Mouse (Mus musculus) ovary, adult 18-20 months (tissue): ENCODE results near the gene 4833439L19Rik.
"Not testable (repeated sequence)": the region's sequence is repeated elsewhere in the genome, so short reads cannot be mapped to it uniquely, and the experiment has no call there.

Experiments
- DNase-seq: peaks from one replicate; pipeline ENCODE4 v3.0.0; 2022; ENCODE audit warnings: low spot score, mixed read lengths

Gene 4833439L19Rik

DNA sequence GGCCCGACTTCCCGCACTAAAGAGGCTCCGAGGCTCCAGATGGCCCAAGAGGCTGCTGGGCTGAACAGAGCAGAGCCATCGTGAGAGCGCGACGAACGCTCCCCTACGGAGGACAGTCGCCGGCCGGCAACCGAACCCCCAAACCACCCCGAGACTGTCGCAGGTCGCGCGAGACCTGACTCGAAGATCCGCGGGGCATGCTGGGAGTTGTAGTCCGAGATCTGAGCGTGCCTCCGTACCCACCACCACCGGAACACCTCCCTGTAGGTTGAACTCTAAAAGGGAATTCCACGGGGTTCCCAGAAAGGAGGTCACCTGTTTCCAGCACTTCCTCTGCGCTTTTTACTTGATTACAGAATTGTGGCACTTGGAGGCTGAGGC, at the start of gene 4833439L19Rik:
Gene 4833439L19Rik (minus strand): TSS at position 235 of the 381 bp plus-strand sequence.
- DNase-seq: peak; percentile 87

DNA sequence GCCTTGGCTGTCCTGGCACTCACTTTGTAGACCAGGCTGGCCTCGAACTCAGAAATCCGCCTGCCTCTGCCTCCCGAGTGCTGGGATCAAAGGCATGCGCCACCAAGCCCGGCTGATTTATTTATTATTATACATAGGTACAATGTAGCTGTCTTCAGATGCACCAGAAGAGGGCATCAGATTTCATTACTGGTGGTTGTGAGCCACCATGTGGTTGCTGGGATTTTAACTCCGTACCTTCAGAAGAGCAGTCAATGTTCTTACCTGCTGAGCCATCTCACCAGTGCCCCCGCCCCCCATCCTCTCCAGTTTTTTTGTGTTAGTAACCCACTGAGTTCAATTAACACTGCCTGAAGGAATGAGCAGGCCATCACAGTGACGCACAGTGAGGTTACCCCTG, 47.9 kb upstream of the 4833439L19Rik start:
- DNase-seq: not testable (repeated sequence)

DNA sequence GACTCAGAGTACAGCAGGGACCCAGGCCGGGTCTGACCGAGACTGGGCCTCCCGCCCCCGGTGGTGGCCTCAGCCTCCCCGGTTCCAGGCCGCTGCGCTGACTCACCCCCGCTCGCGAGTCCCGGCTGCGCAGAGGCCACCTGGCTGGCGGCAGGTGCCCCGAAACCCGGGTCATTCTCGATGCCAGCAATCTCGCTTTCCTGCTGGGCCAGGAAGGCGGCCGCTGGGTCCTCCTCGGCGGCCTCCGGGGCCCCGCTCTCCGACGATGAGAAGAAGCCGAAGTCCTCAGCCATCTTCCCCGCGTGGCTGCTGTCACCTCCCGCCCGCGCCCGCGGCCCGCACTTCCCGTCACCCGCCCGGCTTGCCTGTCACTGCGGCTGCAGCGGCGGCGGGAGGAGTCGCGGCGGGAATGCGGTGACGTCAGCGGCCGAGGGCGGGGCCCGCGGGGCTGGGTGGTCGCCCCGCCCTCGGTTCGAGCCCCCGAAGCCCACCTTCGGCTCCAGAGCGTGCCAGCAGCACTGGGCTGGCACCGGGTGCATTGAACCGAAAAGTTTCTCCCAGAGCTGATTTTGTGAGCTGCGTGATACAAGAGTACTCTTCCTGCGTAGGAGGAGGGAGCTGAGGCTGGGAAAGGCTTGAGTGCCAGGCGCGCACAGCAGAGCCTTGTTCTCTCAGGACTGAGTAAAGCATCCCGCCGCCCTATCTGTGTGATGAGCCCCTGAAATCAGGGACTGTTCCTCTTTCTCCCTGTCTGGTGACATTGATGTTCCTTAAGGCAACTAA, 45.9 kb upstream of the 4833439L19Rik start, which contains the start of gene Cltb:
Gene Cltb (minus strand): TSS at position 373 of the 783 bp plus-strand sequence.
- DNase-seq: peak; percentile 55

DNA sequence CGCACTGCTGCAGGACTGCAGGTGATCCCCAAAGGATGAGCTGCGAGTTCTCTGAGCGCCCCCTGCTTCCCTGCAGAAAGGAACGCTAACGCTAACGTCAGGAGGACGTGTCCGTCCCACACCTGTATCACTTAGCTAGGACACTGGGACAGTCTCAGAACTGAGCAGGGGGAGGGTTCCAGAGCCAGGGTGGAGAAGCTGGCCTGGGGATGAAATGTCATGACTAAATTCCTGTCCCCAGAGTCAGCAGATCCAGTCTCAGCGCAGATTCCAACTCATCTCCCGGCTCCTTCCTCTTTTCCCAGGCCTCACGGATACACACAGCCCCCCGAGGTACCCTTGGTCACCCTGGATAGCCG, 45.4 kb upstream of the 4833439L19Rik start:
- no peak for DNase-seq

DNA sequence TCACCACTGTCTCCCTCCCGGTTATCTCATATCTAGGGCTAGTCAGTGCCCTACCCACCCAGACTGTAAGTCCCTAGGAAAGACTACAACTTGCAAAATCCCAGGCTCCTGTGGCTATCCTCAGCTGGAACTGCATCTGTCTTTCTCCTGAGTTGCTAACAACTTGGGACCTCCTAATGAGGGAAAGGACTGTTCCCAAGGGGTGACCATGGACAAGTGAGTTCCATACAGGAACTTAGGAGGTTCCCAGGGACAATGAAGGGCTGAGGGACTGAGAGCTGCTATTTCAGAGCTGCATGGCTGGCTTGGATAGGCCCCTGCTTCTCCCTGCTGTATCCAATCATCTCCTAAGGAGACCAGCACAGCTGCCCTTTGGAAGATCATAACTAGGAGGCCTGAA, 44.1 kb upstream of the 4833439L19Rik start:
- DNase-seq: no peak

DNA sequence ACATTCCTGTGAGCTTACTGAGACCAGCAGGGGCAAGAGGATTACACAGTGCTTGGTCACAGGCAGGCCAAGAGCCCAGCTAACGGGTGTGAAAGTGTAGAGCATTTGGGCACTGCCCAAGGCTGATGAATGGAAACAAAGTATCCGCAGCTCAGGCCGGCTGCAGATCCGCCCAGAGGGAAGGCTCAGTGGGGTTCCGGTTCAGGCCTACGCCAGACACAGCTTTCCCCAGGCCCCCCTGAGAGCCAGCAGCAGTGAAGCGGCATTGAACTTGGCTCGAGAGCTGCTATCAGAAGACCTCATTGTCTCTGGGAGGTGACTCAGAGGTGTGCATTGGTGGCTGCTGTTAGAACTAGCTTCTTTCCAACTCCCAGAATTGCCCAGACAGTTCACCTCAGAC, 43.4 kb upstream of the 4833439L19Rik start:
- no peak for DNase-seq

DNA sequence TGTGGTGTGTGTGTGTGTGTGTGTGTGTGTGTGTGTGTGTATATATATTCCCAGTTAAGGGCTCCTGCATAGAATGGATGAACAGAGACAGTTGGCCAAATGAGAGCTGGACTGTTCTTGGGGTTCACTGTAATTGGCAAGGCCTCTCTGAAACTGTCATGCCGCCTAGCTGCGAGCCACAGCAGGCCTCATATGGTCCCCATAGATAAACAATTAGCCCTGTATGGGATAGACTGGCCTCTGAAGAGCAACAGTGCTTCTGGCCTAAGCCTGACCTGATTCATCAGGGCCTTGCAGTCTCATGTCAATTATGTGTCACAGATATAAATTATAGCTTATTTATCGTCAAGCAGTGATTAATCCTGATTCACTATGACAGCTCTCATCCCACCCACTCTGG, 42.8 kb upstream of the 4833439L19Rik start:
- DNase-seq: no peak

DNA sequence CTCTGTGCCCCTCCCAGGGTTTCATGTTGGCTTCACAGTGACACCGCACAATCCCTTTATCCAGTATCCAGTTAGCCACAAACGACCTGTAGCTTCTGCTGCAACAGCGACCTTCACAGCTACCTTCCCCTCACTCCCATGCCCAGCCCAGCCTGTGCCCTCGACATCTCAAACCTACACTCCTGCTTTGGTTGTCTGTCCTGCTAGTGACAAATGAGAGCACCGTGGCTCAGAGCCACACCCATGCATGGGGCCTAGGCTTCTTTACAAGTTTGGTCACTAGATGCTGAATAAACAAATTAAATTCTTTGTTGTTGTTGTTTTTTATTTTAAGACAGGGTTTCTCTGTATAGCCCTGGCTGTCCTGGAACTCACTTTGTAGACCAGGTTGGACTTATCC, 42.0 kb upstream of the 4833439L19Rik start:
- no peak for DNase-seq

DNA sequence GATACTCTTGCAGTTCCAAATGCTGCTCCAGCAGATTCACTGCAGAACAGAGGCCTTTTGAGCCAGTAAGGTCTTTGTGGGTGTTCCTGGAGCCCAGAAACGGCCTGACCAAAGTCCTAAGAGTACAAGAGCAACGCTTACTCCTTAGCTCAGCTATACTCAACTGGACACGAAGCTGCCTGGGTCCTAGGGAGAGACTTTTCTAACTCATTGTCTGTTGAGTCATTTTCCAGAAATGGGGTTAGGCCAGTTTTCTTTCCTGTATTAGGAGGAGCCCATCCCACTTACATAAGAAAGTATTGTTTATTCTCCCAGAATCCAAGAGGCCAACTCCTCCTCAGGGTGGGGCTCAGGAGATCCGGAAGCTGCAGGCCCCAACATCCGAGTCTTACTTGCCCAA, 40.2 kb upstream of the 4833439L19Rik start:
- DNase-seq: no peak

DNA sequence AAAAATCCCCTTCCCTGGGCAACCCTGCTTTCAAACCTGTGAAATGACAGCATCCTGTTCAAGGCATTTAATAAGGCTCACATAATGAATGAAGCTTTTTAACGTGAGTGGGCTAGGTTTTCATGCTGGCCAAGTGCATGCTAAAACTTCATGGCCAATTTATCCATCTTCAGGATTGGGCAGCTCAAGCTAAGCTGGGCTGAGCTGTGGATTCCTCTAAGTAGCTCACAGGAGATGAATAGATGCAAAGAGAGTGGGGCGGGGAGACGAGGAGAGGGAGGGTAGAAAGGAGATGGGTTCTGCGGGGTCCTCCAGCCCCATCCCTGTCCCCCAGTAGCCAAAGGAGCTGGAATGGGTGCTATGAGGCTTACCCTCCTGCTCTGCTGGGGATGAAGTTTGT, 39.0 kb upstream of the 4833439L19Rik start:
- DNase-seq: no peak

DNA sequence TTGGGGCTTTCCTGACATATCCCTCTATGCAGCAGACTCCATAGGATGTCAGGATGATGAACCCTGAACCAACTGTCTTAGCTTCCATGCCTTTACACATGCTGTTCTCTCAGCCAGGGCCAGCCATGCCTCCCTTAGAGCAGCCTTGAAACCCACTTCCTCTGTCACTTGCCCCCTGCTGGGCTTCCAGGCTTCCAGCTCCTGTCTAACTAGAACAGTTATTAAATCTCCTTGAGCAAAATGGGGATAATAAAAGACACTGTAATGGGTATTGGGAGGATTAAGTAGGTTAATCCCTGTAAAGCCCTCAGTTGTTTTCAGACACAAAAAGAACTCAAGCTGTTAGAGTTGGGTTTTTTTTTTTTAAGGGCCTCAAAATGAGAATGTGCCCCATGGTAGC, 38.3 kb upstream of the 4833439L19Rik start:
- no peak for DNase-seq

DNA sequence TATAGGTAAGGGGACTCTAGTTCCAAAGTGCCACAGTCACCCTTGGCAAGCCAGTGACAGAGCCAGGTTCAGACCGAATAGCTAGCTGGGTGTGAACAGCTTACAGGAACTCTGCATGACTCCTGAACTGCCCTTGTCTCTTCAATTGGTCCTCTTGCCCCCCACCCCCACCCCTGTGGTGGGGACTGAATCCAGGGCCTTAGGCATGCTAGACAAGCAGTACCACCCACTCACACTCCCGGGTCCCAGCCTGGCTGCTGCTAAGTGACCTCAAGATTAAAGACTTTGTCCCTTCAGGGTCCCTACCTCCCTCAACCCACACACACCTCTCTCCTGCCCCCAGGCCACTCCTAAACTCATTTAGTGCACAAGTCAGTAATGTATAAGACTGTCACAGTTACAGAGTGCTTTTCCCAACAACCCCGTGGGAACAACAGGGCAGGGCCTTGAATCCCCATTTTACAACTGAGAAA, 37.4 kb upstream of the 4833439L19Rik start:
- no peak for DNase-seq

DNA sequence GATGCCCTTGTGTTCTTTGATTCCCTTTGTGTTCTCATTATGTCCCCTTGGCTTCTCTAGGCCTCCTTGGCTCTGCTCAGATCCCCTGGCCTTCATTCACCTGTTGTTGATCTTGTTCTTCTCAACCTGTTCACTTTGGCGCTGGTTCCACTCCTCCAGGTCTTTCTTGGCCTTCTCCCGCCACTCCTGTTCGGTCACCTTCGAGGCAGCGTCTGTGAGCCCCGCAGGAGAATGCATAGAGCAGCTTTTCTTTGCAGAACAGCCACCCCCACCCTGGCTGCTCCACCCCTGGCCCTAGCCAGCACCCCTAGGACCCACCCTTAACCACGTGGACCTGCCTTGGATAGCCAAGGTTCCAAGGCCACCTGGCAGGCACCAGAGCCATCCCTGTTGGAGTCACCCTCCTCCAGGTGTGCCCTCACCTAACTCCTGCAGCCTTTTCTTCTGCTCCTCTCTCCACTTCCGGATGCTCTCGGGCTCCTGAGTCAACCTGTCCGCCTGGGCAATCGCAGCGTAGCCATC, 33.4 kb upstream of the 4833439L19Rik start:
- no peak for DNase-seq

DNA sequence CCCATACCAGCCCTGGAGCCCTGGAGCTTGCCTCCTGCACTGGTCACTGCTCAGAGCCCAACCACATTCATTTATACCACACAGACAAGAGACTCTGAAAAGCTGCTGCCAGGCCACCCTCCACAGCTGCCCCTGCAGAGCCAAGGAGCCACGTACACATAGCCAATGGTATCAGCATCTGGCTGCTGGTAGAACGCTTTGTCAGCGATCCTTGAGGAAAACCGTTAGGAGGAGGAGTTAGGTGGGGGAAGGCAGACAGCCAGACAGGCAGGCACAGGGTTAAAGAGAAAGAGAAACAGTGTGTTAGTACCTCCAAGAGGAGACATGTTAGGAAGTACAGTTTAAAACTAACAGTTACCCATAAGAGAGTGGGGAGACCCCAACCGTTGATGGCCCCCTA, 31.6 kb upstream of the 4833439L19Rik start:
- no peak for DNase-seq

DNA sequence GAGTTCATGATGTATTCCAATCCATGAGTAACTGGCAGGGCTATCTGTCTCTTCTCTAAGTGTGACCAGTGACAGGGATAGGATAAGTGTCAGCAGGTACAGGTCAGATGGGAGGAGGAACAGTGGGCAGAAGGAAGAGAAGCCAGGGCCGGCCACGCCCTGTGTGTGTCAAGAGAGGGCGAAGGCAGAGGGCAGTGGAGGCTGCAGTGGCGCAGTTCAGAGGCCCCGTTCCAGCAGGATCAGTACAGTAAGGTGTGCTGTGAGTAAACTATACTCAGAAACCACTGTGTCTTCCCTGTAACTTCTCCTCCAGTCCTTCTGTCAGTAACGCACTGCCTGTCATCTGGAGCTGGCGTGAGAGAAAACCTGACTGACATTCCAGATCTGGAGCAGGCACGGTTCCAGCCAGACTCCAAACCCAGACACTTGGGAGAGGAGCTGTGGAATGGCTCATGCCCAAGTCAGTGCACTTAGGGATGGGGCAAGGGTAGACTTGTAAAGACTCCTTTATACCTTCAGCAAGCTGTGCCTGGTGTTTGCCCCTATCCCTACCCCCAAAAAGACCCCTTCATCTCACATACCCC, 31.0 kb upstream of the 4833439L19Rik start:
- DNase-seq: no peak

DNA sequence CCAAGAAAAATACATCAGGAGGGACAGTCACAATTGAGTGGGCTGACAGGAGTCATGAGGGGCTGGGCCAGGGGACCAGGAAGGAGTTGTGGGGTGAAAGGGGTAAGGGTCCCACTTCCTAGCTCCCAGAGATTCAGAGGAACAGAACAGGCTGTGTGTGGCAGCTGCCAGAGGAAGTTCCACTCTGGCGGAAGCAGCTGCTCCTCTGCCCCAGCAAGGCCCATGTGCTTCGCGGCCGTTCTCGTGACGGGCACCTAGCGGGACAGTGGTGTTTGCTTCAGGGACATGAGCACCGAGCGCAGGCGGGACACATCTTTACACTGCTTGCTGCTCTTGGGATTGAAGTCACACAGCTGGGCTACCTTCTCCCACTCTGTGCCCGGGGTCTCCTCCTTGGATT, 28.4 kb upstream of the 4833439L19Rik start:
- DNase-seq: no peak

DNA sequence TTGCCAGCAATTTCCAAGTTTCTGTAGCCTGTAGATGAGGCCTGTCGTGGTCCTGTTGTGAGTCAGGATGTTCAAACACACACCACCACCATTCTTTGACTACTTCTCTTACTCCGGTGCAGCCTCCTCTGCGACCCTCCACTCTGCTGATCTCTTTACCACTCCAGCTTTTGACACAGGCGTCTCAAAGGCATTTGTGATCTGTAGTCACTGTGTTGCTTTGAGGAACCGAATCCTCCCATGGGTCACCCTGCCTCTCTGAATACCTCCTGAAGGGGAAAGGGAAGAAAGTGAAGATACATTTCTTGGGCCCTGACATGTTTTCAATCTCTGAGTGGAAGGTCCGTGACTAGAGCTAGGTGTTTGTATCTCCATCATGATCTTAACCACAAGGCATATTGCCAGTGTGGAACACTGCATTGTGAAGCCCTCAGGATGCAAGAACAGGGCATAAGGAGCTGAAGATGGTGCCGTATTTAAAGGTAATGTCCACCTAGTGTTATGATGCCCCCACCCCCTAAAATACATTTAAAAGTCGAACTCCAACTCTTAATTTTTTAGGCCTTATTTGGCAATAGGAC, 26.6 kb upstream of the 4833439L19Rik start:
- no peak for DNase-seq

DNA sequence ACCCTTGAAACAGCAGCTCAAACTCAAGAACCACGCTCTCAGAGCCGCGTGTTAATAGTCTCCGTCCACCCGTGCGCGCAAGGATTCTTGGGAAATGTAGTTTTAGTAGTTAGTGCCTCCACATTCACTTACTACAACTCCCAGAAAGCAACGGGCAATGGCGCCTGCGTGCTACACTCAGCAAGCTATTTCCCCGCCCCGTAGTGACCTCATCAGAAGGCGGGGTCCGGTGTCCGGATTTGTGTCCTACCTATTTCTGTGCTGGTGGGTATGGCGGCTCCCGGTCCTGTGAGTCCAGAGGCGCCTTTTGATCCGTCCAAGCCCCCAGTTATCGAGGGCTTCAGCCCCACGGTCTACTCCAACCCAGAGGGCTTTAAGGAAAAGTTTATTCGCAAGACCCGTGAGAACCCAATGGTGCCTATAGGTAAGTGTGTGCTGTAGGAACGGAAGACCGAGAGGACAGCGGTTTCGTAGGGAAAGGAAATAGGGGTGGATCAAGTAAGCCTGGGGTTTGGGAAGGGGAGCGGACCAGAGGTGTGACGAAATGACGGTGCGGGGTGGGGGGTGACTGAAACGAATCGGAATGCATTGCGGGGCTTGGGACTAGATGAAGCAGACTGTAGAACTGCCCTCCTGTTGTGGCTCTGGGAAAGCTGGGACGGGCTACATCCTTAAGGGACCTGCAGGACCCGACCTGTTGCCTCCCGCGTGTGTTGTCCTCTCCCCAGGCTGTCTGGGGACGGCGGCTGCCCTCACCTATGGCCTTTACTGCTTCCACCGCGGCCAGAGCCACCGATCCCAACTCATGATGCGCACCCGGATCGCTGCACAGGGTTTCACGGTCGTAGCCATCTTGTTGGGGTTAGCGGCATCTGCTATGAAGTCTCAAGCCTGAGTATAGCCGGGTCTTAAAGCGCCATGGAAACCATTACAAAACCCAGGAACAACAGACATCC, 25.0 kb upstream of the 4833439L19Rik start, which contains the start of the genes Nop16 and Higd2a:
Gene Nop16 (minus strand): TSS at position 95 of the 956 bp plus-strand sequence.
Gene Higd2a (plus strand): TSS at position 212 of the 956 bp plus-strand sequence.
- peak; percentile 94 for DNase-seq

DNA sequence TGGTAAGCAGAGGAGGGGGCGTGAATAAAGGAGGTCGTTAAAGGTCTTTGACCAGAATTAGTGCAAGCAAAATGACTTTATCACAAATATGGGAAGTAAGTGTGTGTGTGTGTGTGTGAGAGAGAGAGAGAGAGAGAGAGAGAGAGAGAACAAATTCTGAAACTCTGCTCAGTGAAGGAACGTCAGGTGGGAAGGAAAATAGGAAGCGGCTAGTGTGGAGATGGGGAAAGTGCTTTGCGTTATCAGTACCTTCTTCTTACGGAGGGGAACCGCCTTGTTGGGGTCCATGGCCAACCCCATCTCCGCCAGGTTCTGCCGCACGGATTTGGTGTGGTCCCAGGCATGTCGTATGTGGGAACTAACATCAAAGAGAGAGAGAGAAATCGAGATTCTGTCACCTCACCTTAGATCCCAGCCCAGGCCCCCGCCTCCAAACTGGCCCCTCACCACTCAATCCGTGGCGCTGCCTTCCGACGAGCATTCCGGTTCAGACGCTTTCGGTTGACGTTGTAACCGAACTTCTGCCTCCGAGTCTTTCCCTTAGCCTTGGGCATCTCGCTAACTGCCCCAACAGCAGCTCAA, 24.3 kb upstream of the 4833439L19Rik start:
- DNase-seq: no peak

DNA sequence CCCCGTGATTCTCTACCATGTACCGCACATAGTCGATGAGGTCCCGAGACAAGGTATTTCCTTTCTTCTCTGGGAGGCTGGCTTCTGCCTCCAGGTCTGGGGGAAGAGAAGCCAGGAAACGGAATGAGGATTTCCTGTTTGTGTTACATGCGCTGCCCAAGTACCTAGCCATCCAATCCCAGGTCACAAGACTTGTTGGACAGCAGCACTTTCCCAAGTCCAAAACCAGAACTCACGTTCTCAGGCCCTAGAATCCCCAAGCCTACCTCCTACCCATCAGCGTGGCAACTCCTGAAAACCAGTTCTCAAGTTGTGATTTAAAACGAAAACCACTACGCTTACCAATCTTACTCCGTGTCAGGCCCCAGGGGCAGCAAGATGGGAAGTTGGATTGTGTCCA, 20.6 kb upstream of the 4833439L19Rik start:
- no peak for DNase-seq

DNA sequence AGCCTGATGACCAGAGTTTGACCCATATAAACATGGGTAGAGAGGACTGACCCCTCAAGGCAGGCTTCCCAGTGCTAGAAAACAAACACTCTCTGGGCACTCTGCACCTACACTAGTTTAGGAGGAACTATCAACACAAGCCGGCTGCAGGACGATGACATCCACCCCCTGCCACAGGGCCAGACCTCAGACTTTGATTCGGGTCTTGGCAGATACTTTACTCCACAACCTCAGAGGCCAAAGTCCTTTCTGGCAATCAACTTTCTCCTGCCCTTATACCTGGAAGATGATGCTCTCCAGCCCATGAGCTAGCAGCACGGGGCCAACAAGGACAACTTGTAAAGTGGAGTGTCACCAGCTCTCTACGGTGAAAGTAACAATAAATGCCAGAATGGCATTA, 17.6 kb upstream of the 4833439L19Rik start:
- DNase-seq: no peak
